Mouse (Mus musculus) kidney, embryonic 16.5 days (tissue): ENCODE data around the gene Epp13. TPM values are rescaled to one million over a fixed set of nuclear protein-coding genes. Genes with fewer than 3 reads are reported as not detected.
"Not testable (repeated sequence)": the region's sequence is repeated elsewhere in the genome, so short reads cannot be mapped to it uniquely, and the experiment has no call there.

Source experiments
- ATAC-seq: fragments of 200-750 bp; cut with Nextera tagmentation; 2 replicates; pipeline ENCODE4 v1.8.0; 2017; ENCODE audit warnings: moderate TSS enrichment; ENCODE audit not compliant: low FRiP score, low TSS enrichment
- H3K27ac ChIP-seq: fragments of 300-500 bp; sonication (generic); 2 replicates; pipeline ENCODE4 v1.5.1; 2014; ENCODE audit warnings: low read length
- H3K27me3 ChIP-seq: fragments of 300-500 bp; sonication (generic); 2 replicates; pipeline ENCODE4 v1.6.1; 2014; ENCODE audit warnings: low read length, control low read depth, mixed read lengths; ENCODE audit not compliant: insufficient read depth
- H3K36me3 ChIP-seq: fragments of 300-500 bp; sonication (generic); 2 replicates; pipeline ENCODE4 v1.6.1; 2014; ENCODE audit warnings: low read length, control low read depth, mixed read lengths; ENCODE audit not compliant: insufficient read depth
- H3K4me1 ChIP-seq: fragments of 300-500 bp; sonication (generic); 2 replicates; pipeline ENCODE4 v1.6.1; 2014; ENCODE audit warnings: low read length, control low read depth, mixed read lengths; ENCODE audit not compliant: insufficient read depth
- H3K4me2 ChIP-seq: fragments of 300-500 bp; sonication (generic); replicated peaks from 2 replicates; pipeline ENCODE4 v1.6.1; 2014; ENCODE audit warnings: low read depth, low read length
- H3K4me3 ChIP-seq: fragments of 300-500 bp; sonication (generic); 2 replicates; pipeline ENCODE4 v1.5.1; 2014; ENCODE audit warnings: mild to moderate bottlenecking, low read length
- H3K9ac ChIP-seq: fragments of 300-500 bp; sonication (generic); replicated peaks from 2 replicates; pipeline ENCODE4 v1.6.1; 2014; ENCODE audit warnings: low read length
- H3K9me3 ChIP-seq: fragments of 300-500 bp; sonication (generic); 2 replicates; pipeline ENCODE4 v1.6.1; 2016; ENCODE audit warnings: low read length, control low read depth
- WGBS: fragments of 180-500 bp; shearing (Covaris S2); extraction: QIAGEN DNeasy Blood & Tissue Kit; methylation state at CpG from one replicate; pipeline ENCODE4 v1.1.7; 2014; 5-methylcytosine and 5-hydroxymethylcytosine counted together
- polyA plus RNA-seq: library from polyadenylated mRNA; unstranded; fragments of >200 nt; fragmentation: Nextera tagmentation; extraction: Ambion mirVana; gene quantifications from 2 replicates; pipeline ENCODE4 v1.2.1, GENCODE M21; 2015

Gene Epp13
- polyA plus RNA-seq, 1 experiment from 2014 or later: not detected

GRCm38 (mm10) chr7:6254451-6254850 lies 1.9 kb downstream of the Epp13 start:
- Histone ChIP-seq H3K4me2 (no peak overlapping the region), H3K4me3 (no peak overlapping the region), H3K36me3 (no peaks in the 10 kb centered on the region), H3K4me1 (no peaks in the 10 kb centered on the region), H3K9ac (no peak overlapping the region), H3K27me3 (no peaks in the 10 kb centered on the region), H3K27ac (no peak overlapping the region), H3K9me3 (peaks cover 4% of the 10 kb centered on the region; the same call in 1 of the 2 replicates)
- WGBS: 95% methylated on average over 5 of the region's 5 CpGs
- ATAC-seq: no peak

DNA sequence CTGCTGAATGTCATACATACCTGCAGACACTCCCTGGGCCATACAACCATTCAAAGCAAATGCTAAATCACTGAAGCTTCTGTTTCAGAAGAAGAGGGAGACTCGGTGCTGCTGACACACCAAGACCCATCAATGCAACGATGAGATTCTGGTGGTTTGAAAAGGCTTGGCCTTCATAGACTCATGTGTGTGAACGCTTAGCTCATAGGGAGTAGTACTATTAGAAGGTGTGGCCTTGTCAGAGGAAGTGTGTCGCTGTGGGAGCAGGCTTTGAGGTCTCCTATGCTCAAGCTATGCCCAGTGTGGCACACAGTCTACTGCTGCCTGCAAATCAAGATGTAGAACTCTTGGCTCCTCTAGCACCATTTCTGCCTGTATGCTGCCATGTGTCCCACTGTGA lies 4.9 kb downstream of the Epp13 start:
- ATAC-seq: no peak
- no peaks in the 10 kb centered on the region for H3K4me1 ChIP-seq
- H3K4me2 ChIP-seq: no peak overlapping the region
- no peak overlapping the region for H3K27ac ChIP-seq
- no peak overlapping the region for H3K9ac ChIP-seq
- H3K9me3 ChIP-seq: peaks cover 4% of the 10 kb centered on the region; the same call in 1 of the 2 replicates
- no peak overlapping the region for H3K4me3 ChIP-seq
- H3K27me3 ChIP-seq: no peaks in the 10 kb centered on the region
- 80% methylated on average over 4 of the region's 4 CpGs for WGBS
- H3K36me3 ChIP-seq: no peaks in the 10 kb centered on the region

DNA sequence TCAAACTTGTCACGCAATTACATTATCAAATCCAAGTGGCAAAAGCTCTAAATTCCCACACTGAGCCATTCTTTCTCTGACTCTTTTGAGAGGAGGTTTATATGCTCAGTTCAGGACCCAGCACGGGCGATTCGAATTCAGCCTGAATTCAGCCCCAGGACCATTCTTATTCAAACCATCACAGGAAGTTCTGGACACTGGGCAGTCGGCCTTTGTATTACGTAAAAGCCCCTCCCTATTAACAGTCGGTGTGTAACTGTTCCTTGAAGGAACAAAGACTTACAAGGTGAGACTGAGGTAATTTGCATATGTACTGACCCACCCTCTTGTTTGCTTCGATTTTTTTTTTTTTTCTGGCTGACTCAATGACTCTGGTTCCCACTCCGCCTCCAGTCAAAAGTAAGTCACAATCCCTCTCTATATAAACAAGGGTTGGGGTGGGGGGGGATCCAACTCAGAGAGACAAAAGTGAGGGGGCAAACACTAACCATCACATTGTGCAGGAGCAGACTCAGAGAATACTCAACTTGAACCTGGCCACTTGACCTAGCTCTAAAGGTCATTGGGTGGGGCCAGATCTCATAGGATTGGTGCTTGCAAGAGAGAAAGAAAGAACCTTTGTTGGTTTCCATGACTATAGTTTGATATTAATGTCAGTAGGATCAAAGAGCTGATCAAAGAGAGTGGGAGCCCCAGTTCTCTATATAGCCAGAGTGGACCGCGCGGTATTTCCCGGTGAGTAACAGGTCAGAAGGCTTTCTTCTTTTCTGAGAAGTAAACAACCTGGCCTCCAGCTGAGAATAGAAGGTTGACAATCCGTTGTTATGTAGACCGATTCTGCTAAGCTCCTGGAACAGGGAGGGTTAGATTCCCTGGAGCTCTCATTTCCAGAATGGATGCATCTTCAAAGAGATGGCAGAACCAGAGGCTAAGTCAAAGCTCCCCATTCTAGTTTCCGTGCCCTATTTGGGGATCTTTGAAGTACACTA lies 6.0 kb downstream of the Epp13 start:
- Histone ChIP-seq H3K4me2 (no peak overlapping the region), H3K27ac (no peak overlapping the region), H3K4me1 (no peaks in the 10 kb centered on the region), H3K9ac (no peak overlapping the region), H3K36me3 (no peaks in the 10 kb centered on the region), H3K27me3 (no peaks in the 10 kb centered on the region), H3K9me3 (no peaks in the 10 kb centered on the region), H3K4me3 (no peak overlapping the region)
- ATAC-seq: no peak
- 36% methylated on average over 16 of the region's 16 CpGs for WGBS

DNA sequence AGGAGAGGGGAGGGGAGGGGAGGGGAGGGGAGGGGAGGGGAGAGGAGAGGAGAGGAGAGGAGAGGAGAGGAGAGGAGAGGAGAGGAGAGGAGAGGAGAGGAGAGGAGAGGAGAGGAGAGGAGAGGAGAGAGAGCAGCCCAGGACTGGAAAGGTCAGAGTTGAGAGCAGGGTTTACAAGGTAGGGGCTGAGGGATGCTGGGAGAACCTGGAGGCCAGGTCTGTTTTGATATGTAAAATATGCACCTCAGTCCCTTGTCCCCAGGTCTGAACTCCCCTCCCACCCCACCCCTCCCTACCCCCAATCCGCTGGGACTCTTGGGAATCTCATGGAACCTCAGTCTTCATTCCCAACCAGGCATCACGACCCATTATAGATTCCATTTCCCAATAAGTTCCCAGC lies 7.5 kb downstream of the Epp13 start:
- not testable (repeated sequence) for H3K27me3 ChIP-seq, H3K9ac ChIP-seq, H3K9me3 ChIP-seq, H3K4me1 ChIP-seq, H3K4me3 ChIP-seq, ATAC-seq, H3K27ac ChIP-seq, H3K36me3 ChIP-seq, H3K4me2 ChIP-seq
- 67% methylated on average over 2 of the region's 2 CpGs for WGBS

DNA sequence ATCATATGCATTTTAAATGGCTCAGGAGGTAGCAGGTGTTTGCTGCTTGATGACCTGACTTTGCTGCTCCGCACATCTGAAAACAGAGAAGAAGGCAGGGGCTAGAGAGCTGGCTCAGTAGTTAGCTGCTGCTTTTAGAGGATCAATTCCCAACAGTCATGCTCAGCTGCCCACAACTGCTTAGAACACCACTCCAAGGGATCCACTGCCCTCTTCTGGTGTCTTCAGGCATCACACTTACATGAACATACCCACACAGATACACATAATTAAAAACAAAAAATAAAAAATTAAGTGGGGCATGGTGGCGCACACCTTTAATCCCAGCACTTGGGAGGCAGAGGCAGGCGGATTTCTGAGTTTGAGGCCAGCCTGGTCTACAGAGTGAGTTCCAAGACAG lies 9.6 kb downstream of the Epp13 start:
- H3K9me3 ChIP-seq: no peaks in the 10 kb centered on the region
- WGBS: 76% methylated on average over 3 of the region's 3 CpGs
- no peaks in the 10 kb centered on the region for H3K4me1 ChIP-seq
- no peaks in the 10 kb centered on the region for H3K36me3 ChIP-seq
- no peak overlapping the region for H3K4me2 ChIP-seq
- no peak overlapping the region for H3K27ac ChIP-seq
- no peak for ATAC-seq
- H3K4me3 ChIP-seq: no peak overlapping the region
- H3K9ac ChIP-seq: no peak overlapping the region
- H3K27me3 ChIP-seq: no peaks in the 10 kb centered on the region

- WGBS: 82% methylated on average over 4 of the region's 4 CpGs
- Histone ChIP-seq H3K9ac (no peak overlapping the region), H3K4me2 (no peak overlapping the region), H3K9me3 (no peaks in the 10 kb centered on the region), H3K27me3 (no peaks in the 10 kb centered on the region), H3K4me3 (no peak overlapping the region), H3K4me1 (no peaks in the 10 kb centered on the region), H3K36me3 (no peaks in the 10 kb centered on the region), H3K27ac (no peak overlapping the region)
- ATAC-seq: no peak
Measured at GRCm38 (mm10) chr7:6262984-6263383, 10.5 kb downstream of the Epp13 start.

GRCm38 (mm10) chr7:6265695-6266094 lies 13.2 kb downstream of the Epp13 start:
- H3K9ac ChIP-seq: no peak overlapping the region
- WGBS: 70% methylated on average over 8 of the region's 8 CpGs
- H3K27ac ChIP-seq: no peak overlapping the region
- H3K36me3 ChIP-seq: no peaks in the 10 kb centered on the region
- H3K4me1 ChIP-seq: no peaks in the 10 kb centered on the region
- no peaks in the 10 kb centered on the region for H3K9me3 ChIP-seq
- no peak overlapping the region for H3K4me2 ChIP-seq
- no peak for ATAC-seq
- H3K4me3 ChIP-seq: no peak overlapping the region
- no peaks in the 10 kb centered on the region for H3K27me3 ChIP-seq

DNA sequence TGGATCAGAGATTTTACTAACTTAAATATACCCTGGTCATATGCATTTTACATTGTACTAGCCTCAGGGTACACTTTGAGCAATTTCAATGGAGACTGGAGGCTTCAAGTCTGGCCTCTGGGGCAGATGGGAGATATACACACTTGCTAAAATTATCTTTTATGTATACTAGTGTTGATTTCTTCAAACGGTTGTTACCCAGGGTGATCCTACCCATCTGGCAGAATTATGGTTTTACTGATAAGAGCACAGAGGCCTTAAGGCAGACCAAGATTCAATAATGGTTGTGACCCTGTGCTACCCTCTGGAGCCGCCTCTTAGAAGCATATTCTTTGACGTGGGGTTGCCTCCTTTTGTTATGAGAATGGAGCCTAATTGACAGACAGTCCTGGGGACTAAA lies 25.4 kb downstream of the Epp13 start:
- no peaks in the 10 kb centered on the region for H3K36me3 ChIP-seq
- no peak overlapping the region for H3K9ac ChIP-seq
- no peak overlapping the region for H3K4me3 ChIP-seq
- no peak overlapping the region for H3K27ac ChIP-seq
- H3K4me2 ChIP-seq: no peak overlapping the region
- no peaks in the 10 kb centered on the region for H3K4me1 ChIP-seq
- WGBS: 50% methylated on average over 3 of the region's 3 CpGs
- no peaks in the 10 kb centered on the region for H3K9me3 ChIP-seq
- no peaks in the 10 kb centered on the region for H3K27me3 ChIP-seq
- ATAC-seq: no peak

DNA sequence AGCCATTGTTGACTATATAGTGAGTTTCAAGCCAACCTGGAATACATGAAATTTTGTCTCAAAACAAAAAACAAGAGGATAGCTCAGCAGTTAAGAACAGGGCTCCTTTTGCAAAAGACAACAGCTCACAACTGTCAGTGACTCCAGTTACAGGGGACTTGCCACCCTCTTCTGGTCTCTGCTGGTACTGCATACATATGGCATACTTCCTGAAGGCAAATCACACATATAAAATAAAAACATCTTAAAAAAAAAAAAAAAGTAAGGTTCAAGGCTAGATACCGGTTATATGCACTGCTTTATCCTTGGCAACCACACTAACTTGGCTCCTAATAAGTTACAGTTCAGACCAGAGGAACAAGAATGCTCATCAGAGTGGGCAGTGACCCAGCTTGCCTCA lies 30.2 kb downstream of the Epp13 start:
- Histone ChIP-seq H3K27me3 (no peaks in the 10 kb centered on the region), H3K9ac (peak overlapping the region; percentile 81), H3K4me3 (peak overlapping the region; percentile 70), H3K9me3 (no peaks in the 10 kb centered on the region), H3K4me2 (peak overlapping the region; percentile 54), H3K4me1 (peaks cover 15% of the 10 kb centered on the region), H3K36me3 (no peaks in the 10 kb centered on the region), H3K27ac (peak overlapping the region; percentile 93)
- 0% methylated on average over 1 of the region's 1 CpGs for WGBS
- ATAC-seq: no peak

GRCm38 (mm10) chr7:6283451-6284075 lies 31.1 kb downstream of the Epp13 start:
- Histone ChIP-seq H3K4me3 (peak overlapping the region; percentile 70), H3K4me1 (peaks cover 15% of the 10 kb centered on the region), H3K27ac (peak overlapping the region; percentile 93), H3K4me2 (peak overlapping the region; percentile 54), H3K9me3 (no peaks in the 10 kb centered on the region), H3K36me3 (no peaks in the 10 kb centered on the region), H3K27me3 (no peaks in the 10 kb centered on the region), H3K9ac (peak overlapping the region; percentile 81)
- peak; percentile 73 for ATAC-seq
- WGBS: under 1% methylated on average over 23 of the region's 23 CpGs
